Mouse (Mus musculus) stomach, embryonic 16.5 days (tissue): ENCODE measurements around the gene Tfr2. TPM values are rescaled to one million over a fixed set of nuclear protein-coding genes. Genes with fewer than 3 reads are reported as not detected.

ENCODE experiments used
- ATAC-seq: fragments of 200-750 bp; cut with Nextera tagmentation; 2 replicates; pipeline ENCODE4 v1.8.0; 2017; ENCODE audit warnings: moderate number of reproducible peaks, moderate TSS enrichment; ENCODE audit not compliant: insufficient read depth, low FRiP score
- H3K27ac ChIP-seq: fragments of 300-500 bp; sonication (generic); 2 replicates; pipeline ENCODE4 v1.5.1; 2014; ENCODE audit warnings: low read length
- H3K27me3 ChIP-seq: fragments of 300-500 bp; sonication (generic); 2 replicates; pipeline ENCODE4 v1.6.1; 2014; ENCODE audit warnings: low read length, control low read depth, mixed read lengths; ENCODE audit not compliant: control insufficient read depth, insufficient read depth
- H3K36me3 ChIP-seq: fragments of 300-500 bp; sonication (generic); 2 replicates; pipeline ENCODE4 v1.6.1; 2014; ENCODE audit warnings: low read length; ENCODE audit not compliant: control insufficient read depth, insufficient read depth
- H3K4me1 ChIP-seq: fragments of 300-500 bp; sonication (generic); 2 replicates; pipeline ENCODE4 v1.6.1; 2014; ENCODE audit warnings: low read length, control low read depth, mixed read lengths; ENCODE audit not compliant: control insufficient read depth, insufficient read depth
- H3K4me2 ChIP-seq: fragments of 300-500 bp; sonication (generic); 2 replicates; pipeline ENCODE4 v1.6.1; 2014; ENCODE audit warnings: low read depth, low read length, mixed read lengths
- H3K4me3 ChIP-seq: fragments of 300-500 bp; sonication (generic); replicated peaks from 2 replicates; pipeline ENCODE4 v1.5.1; 2014; ENCODE audit warnings: mild to moderate bottlenecking, low read length
- H3K9ac ChIP-seq: fragments of 300-500 bp; sonication (generic); 2 replicates; pipeline ENCODE4 v1.6.1; 2014; ENCODE audit warnings: low read length
- H3K9me3 ChIP-seq: fragments of 300-500 bp; sonication (generic); replicated peaks from 2 replicates; pipeline ENCODE4 v1.6.1; 2016; ENCODE audit warnings: low read length, control low read depth; ENCODE audit not compliant: control insufficient read depth
- WGBS: fragments of 180-500 bp; shearing (Covaris S2); extraction: QIAGEN DNeasy Blood & Tissue Kit; methylation state at CpG from one replicate; pipeline ENCODE4 v1.1.7; 2014; 5-methylcytosine and 5-hydroxymethylcytosine counted together
- polyA plus RNA-seq: library from polyadenylated mRNA; unstranded; fragments of >200 nt; fragmentation: Nextera tagmentation; extraction: Ambion mirVana; gene quantifications from 2 replicates; pipeline ENCODE4 v1.2.1, GENCODE M21; 2015

Gene Tfr2
- polyA plus RNA-seq, 1 experiment from 2014 or later, result 3.4 TPM

DNA sequence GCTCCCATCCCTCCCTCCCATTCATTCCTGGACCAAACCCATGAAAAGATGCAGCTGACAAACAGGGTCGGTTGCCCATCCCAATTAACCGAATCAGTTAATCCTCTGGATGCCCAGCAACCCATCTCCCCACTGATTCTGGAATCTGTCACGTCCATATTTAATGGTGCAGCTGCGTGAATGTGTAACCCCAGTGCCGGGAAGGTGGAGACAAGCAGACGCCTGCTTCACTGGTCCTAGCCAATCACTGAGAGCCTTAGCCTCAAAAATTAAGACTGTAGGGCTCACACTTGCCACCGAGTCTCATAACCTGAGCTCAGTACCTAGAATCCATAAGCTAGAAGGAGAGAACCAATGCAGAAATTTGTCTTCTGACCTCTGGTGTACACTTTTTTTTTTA, 26.3 kb downstream of the Tfr2 start:
- no peak overlapping the region for H3K27ac ChIP-seq
- H3K9ac ChIP-seq, result no peak overlapping the region
- H3K36me3 ChIP-seq, result no peaks in the 10 kb centered on the region
- no peaks in the 10 kb centered on the region for H3K27me3 ChIP-seq
- H3K4me3 ChIP-seq, result no peak overlapping the region
- no peak for ATAC-seq
- peaks cover 14% of the 10 kb centered on the region for H3K4me1 ChIP-seq
- H3K9me3 ChIP-seq, result no peaks in the 10 kb centered on the region
- H3K4me2 ChIP-seq, result no peak overlapping the region
- WGBS, result 78% methylated on average over 7 of the region's 7 CpGs

DNA sequence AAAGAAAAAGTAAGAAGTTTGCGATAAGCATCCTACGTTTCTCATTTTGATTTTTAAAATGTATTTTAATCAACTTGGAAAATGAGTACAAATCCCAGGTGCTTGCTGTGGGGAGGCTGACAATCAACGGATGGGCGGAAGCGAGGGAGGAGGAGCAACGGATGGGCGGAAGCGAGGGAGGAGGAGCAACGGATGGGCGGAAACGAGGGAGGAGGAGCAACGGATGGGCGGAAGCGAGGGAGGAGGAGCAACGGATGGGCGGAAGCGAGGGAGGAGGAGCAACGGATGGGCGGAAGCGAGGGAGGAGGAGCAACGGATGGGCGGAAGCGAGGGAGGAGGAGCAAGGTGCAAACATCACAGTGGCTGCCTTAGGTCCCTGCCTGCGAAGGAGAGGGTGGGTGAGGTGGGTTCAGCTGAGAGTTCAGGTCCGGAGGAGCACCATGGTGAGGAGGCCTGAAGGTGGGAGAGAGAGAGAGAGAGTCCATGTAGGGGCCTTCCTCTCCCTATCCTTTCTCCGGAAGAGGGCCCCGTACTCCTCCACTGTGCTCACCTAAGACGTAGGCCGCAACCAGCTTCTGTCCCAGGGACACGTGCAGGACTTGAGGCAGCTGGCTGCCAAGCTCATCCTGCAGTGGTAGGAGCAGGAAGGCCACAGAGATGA, 27.1 kb downstream of the Tfr2 start:
- H3K27ac ChIP-seq, result no peak overlapping the region
- 34% methylated on average over 30 of the region's 30 CpGs for WGBS
- H3K27me3 ChIP-seq, result no peaks in the 10 kb centered on the region
- no peaks in the 10 kb centered on the region for H3K36me3 ChIP-seq
- H3K4me2 ChIP-seq, result peak overlapping the region; percentile 45
- H3K9me3 ChIP-seq, result no peaks in the 10 kb centered on the region
- peak overlapping the region; percentile 18 for H3K4me3 ChIP-seq
- H3K9ac ChIP-seq, result peak overlapping the region; percentile 58; the same call in 1 of the 2 replicates
- H3K4me1 ChIP-seq, result peaks cover 14% of the 10 kb centered on the region
- no peak for ATAC-seq

- Histone ChIP-seq H3K9me3 (no peaks in the 10 kb centered on the region), H3K9ac (no peak overlapping the region), H3K27me3 (no peaks in the 10 kb centered on the region), H3K4me2 (no peak overlapping the region), H3K4me3 (no peak overlapping the region), H3K4me1 (peaks cover 14% of the 10 kb centered on the region), H3K27ac (no peak overlapping the region), H3K36me3 (no peaks in the 10 kb centered on the region)
- ATAC-seq, result no peak
- 86% methylated on average over 6 of the region's 6 CpGs for WGBS
Observed at GRCm38 (mm10) chr5:137597625-137598024, 28.0 kb downstream of the Tfr2 start.

DNA sequence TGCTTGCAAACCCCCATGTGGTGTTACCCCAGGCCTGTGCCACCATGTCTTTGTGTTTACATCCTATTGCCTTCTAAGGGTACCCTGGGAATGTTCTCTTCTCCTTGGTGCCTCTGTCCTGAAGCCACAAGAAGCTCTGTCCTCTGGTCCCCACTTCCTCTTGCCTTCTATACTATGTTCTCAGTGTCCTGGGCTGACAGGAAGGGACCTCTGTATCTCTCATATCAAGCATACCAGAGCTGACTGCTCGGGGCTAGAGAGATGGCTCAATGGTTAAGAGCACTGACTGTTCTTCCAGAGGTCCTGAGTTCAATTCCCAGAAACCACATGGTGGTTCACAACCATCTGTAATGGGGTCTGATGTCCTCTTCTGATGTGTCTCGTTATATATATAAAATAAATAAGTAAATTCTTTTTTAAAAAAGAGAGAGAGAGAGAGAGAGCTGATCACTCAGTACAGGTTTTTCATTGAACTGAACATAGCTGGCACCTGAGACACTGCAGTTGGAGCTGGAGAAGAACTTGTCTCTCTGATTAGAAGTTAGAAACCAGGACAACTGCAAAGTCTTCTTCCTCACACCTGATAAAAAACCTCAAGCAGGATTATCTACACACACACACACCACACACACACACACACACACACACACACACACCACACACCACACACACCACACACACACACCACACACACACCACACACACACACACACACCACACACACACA, 28.6 kb downstream of the Tfr2 start:
- Histone ChIP-seq H3K9ac (no peak overlapping the region), H3K9me3 (no peaks in the 10 kb centered on the region), H3K36me3 (no peaks in the 10 kb centered on the region), H3K27me3 (no peaks in the 10 kb centered on the region), H3K4me2 (no peak overlapping the region), H3K4me1 (peaks cover 14% of the 10 kb centered on the region), H3K27ac (no peak overlapping the region), H3K4me3 (no peak overlapping the region)
- WGBS, result 82% methylated on average over 2 of the region's 2 CpGs
- no peak for ATAC-seq

- no peaks in the 10 kb centered on the region for H3K9me3 ChIP-seq
- 64% methylated on average over 9 of the region's 9 CpGs for WGBS
- ATAC-seq, result no peak
- H3K36me3 ChIP-seq, result no peaks in the 10 kb centered on the region
- peak overlapping the region; percentile 81 for H3K4me3 ChIP-seq
- H3K4me2 ChIP-seq, result peak overlapping the region; percentile 92
- H3K27ac ChIP-seq, result no peak overlapping the region
- peaks cover 14% of the 10 kb centered on the region for H3K4me1 ChIP-seq
- peak overlapping the region; percentile 91 for H3K9ac ChIP-seq
- H3K27me3 ChIP-seq, result no peaks in the 10 kb centered on the region
Observed at GRCm38 (mm10) chr5:137599600-137599999, 30.0 kb downstream of the Tfr2 start.

GRCm38 (mm10) chr5:137600281-137600618, 30.6 kb downstream of the Tfr2 start:
- H3K4me1 ChIP-seq, result peaks cover 14% of the 10 kb centered on the region
- H3K4me3 ChIP-seq, result peak overlapping the region; percentile 81
- no peaks in the 10 kb centered on the region for H3K36me3 ChIP-seq
- H3K27me3 ChIP-seq, result no peaks in the 10 kb centered on the region
- H3K9me3 ChIP-seq, result no peaks in the 10 kb centered on the region
- peak overlapping the region; percentile 91 for H3K9ac ChIP-seq
- H3K27ac ChIP-seq, result peak overlapping the region; percentile 42; the same call in 1 of the 2 replicates
- peak; percentile 57 for ATAC-seq
- under 1% methylated on average over 19 of the region's 19 CpGs for WGBS
- peak overlapping the region; percentile 92 for H3K4me2 ChIP-seq

- WGBS, result under 1% methylated on average over 41 of the region's 41 CpGs
- Histone ChIP-seq H3K9me3 (no peaks in the 10 kb centered on the region), H3K27ac (peak within 1 kb of the TSS; percentile 90), H3K4me2 (peak within 1 kb of the TSS; percentile 92), H3K4me1 (peaks cover 14% of the 10 kb centered on the region), H3K4me3 (peak within 1 kb of the TSS; percentile 81), H3K9ac (peak within 1 kb of the TSS; percentile 91), H3K36me3 (no peaks in the 10 kb centered on the region), H3K27me3 (no peaks in the 10 kb centered on the region)
- peak; percentile 96 for ATAC-seq
Observed at GRCm38 (mm10) chr5:137600619-137601364, 31.2 kb downstream of the Tfr2 start, which contains the start of gene Mospd3. TSS of gene Mospd3 (minus strand) at chr5:137601058.

DNA sequence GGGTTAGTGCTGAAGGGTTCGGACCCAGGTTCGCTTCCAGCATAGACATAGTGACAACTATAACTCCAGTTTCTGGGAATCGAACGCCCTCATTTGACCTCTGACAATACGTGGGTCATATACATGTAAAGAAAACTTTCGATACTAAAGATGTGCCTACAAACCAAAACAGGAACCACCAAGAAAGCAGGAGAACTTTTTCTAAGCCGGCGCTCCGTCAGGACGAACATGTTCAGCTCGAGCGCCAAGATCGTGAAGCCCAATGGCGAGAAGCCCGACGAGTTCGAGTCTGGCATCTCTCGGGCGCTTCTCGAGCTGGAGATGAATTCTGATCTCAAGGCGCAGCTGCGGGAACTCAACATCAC, 31.7 kb downstream of the Tfr2 start:
- H3K36me3 ChIP-seq, result no peaks in the 10 kb centered on the region
- H3K4me2 ChIP-seq, result peak overlapping the region; percentile 77
- under 1% methylated on average over 22 of the region's 22 CpGs for whole genome bisulfite sequencing
- H3K4me3 ChIP-seq, result peak overlapping the region; percentile 81
- no peak for ATAC-seq
- H3K9me3 ChIP-seq, result no peaks in the 10 kb centered on the region
- peak overlapping the region; percentile 76 for H3K9ac ChIP-seq
- no peaks in the 10 kb centered on the region for H3K27me3 ChIP-seq
- peaks cover 14% of the 10 kb centered on the region for H3K4me1 ChIP-seq
- H3K27ac ChIP-seq, result peak overlapping the region; percentile 90
